Mouse (Mus musculus) lung, adult 2 months (tissue): ENCODE results near the gene Pip5k1b.

ENCODE experiments used
- CTCF ChIP-seq: fragments of 200-500 bp; IDR thresholded peaks from 2 replicates; pipeline ENCODE4 v1.5.1; 2011; ENCODE audit warnings: mild to moderate bottlenecking, low read length, control low read depth; ENCODE audit not compliant: insufficient read depth
- POLR2A ChIP-seq: fragments of 200-500 bp; IDR thresholded peaks from 2 replicates; pipeline ENCODE4 v1.6.1; 2011; ENCODE audit warnings: low read depth, mild to moderate bottlenecking, control low read depth, low read length, borderline replicate concordance; ENCODE audit errors: extremely low read depth

DNA sequence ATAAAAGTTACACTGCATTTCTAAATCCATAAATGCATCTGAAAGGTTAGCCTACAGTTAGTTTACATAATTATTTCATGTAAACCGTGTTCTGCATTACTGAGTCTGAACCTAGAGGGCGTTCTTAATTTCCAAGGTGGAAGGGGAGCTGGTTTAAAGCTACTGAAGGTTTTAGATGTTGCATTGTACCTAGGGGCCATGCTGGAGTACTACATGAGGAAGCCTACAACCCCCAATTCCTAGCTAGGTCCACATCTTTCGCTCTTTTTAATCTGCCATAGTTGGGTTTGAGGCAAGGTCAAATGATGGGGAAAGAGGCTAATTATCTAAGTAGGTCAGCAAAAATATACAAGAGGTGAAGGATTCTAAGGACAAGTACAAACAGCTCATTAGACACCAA is 104.0 kb downstream of the Pip5k1b start:
- no peak for TF ChIP-seq CTCF
- TF ChIP-seq POLR2A: no peak
